17 mouse cellular contexts compared by ENCODE assay signal in genomic region chr5:116589631-116590030, GRCm38 (mm10). TPM values are rescaled to one million over a fixed set of nuclear protein-coding genes. Genes with fewer than 3 reads are reported as not detected.
DNase-seq lines count a peak whose midpoint lies in the region; ATAC-seq and TF ChIP-seq lines count a peak whose summit lies in the region.
"Had no signal": no experiment of that assay in that cellular context is flagged by ENCODE, and none has a peak within 500 bp of the region (broad histone marks: within the 10 kb centered on the region; RNA-seq: fewer than 3 reads in every experiment).

No protein-coding gene starts in this region.

- H3K4me2 ChIP-seq in forebrain, embryonic 11.5 days (ENCODE audit: low read depth, low read length, severe bottlenecking), result peak overlapping the region; percentile 81
- peak overlapping the region; percentile 85 for H3K4me2 ChIP-seq in hindbrain, embryonic 16.5 days (ENCODE audit: low read length)
- peak overlapping the region; percentile 77 for H3K4me2 ChIP-seq in neural tube, embryonic 15.5 days

- H3K27ac ChIP-seq in layer of hippocampus, adult 2 months, result peak overlapping the region; percentile 65; the same call in 1 of the 2 replicates
- no peak overlapping the region for H3K27ac ChIP-seq in forebrain, embryonic 11.5 days (ENCODE audit: low read depth, low read length)
- 0 out of 2 replicates have a peak overlapping the region, but pooled peaks have one; percentile 44 for H3K27ac ChIP-seq in hindbrain, embryonic 16.5 days (ENCODE audit: low read depth, low read length)
- H3K27ac ChIP-seq in neural tube, embryonic 15.5 days (replicated peaks), result peak overlapping the region; percentile 48

- ATAC-seq in forebrain, embryonic 11.5 days (replicated peaks; ENCODE audit: low FRiP score), result no peak
- no peak for ATAC-seq in hindbrain, embryonic 16.5 days
- no peak for ATAC-seq in neural tube, embryonic 15.5 days (ENCODE audit: low FRiP score)

- peak overlapping the region; percentile 75 for H3K4me3 ChIP-seq in layer of hippocampus, adult 2 months
- H3K4me3 ChIP-seq in forebrain, embryonic 11.5 days (ENCODE audit: low read depth, low read length), result peak overlapping the region; percentile 45
- peak overlapping the region; percentile 81 for H3K4me3 ChIP-seq in hindbrain, embryonic 16.5 days (ENCODE audit: low read length)
- H3K4me3 ChIP-seq in neural tube, embryonic 15.5 days (replicated peaks), result peak overlapping the region; percentile 71

- H3K27me3 ChIP-seq in forebrain, embryonic 11.5 days (ENCODE audit: control insufficient read depth, insufficient read depth, low read length), result 0 out of 2 replicates have a peak, but pooled peaks cover 2% of the 10 kb centered on the region
- H3K27me3 ChIP-seq in hindbrain, embryonic 16.5 days (replicated peaks; ENCODE audit: control insufficient read depth, insufficient read depth, low read length), result no peaks in the 10 kb centered on the region
- no peaks in the 10 kb centered on the region for H3K27me3 ChIP-seq in neural tube, embryonic 15.5 days (replicated peaks)

- TF ChIP-seq CTCF in layer of hippocampus, adult 2 months (conservative IDR thresholded peaks at IDR 0.05), result no peak

- H3K9me3 ChIP-seq in forebrain, embryonic 11.5 days (ENCODE audit: control insufficient read depth, low read length), result no peaks in the 10 kb centered on the region
- H3K9me3 ChIP-seq in hindbrain, embryonic 16.5 days (ENCODE audit: control insufficient read depth, low read length), result no peaks in the 10 kb centered on the region
- H3K9me3 ChIP-seq in neural tube, embryonic 15.5 days (replicated peaks), result no peaks in the 10 kb centered on the region

- no peaks in the 10 kb centered on the region for H3K36me3 ChIP-seq in forebrain, embryonic 11.5 days (ENCODE audit: control insufficient read depth, insufficient read depth, low read length)
- H3K36me3 ChIP-seq in hindbrain, embryonic 16.5 days (ENCODE audit: control insufficient read depth, insufficient read depth, low read length), result no peaks in the 10 kb centered on the region
- no peaks in the 10 kb centered on the region for H3K36me3 ChIP-seq in neural tube, embryonic 15.5 days

- H3K9ac ChIP-seq in forebrain, embryonic 11.5 days (ENCODE audit: low read length), result peak overlapping the region; percentile 69; the same call in 1 of the 2 replicates
- peak overlapping the region; percentile 79 for H3K9ac ChIP-seq in hindbrain, embryonic 16.5 days (ENCODE audit: low read depth, low read length)
- H3K9ac ChIP-seq in neural tube, embryonic 15.5 days (replicated peaks), result peak overlapping the region; percentile 78

- no peak for DNase-seq in layer of hippocampus, adult 2 months (ENCODE audit: low spot score in 2 of 2)
- DNase-seq in layer of hippocampus, adult 9-11 months, result no peak
- no peak for DNase-seq in forebrain, embryonic 11.5 days (ENCODE audit: low spot score)
- no peak for DNase-seq in lung, postnatal 4 days
- no peak for DNase-seq in embryo, embryonic 10.5 days (ENCODE audit: low spot score)
- DNase-seq in ovary, postnatal 36 days (ENCODE audit: low spot score), result no peak
- DNase-seq: B cell, adult 2 months; heart, adult 18-20 months; heart, postnatal 4 days; kidney, postnatal 36 days; left cerebral cortex, postnatal 4 days; lung, adult 2 months had no signal

- peaks cover 8% of the 10 kb centered on the region; the same call in 1 of the 2 replicates for H3K4me1 ChIP-seq in forebrain, embryonic 11.5 days (replicated peaks; ENCODE audit: control insufficient read depth, insufficient read depth, low read length)
- H3K4me1 ChIP-seq in hindbrain, embryonic 16.5 days (ENCODE audit: control insufficient read depth, insufficient read depth, low read depth, low read length), result peaks cover 25% of the 10 kb centered on the region
- H3K4me1 ChIP-seq in neural tube, embryonic 15.5 days, result peaks cover 61% of the 10 kb centered on the region

- WGBS in forebrain, embryonic 11.5 days, result 62% methylated on average over 8 of the region's 8 CpGs
- WGBS in hindbrain, embryonic 16.5 days, result 24% methylated on average over 8 of the region's 8 CpGs
- WGBS in neural tube, embryonic 15.5 days, result 30% methylated on average over 8 of the region's 8 CpGs

RNA-seq across cellular contexts. Expression of gene Srrm4, which starts 2.0 kb away (rescaled TPM):
- 10 to 100 TPM; 29.4 to 29.9 TPM for total RNA-seq in layer of hippocampus, adult 2 months (2021)
- polyA plus RNA-seq in forebrain, embryonic 11.5 days (2014; fragmentation: Nextera tagmentation; extraction: Ambion mirVana), result 19.2 and 19.5 TPM in 2 replicates
- 15.7 and 16.3 TPM in 2 replicates for polyA plus RNA-seq in hindbrain, embryonic 16.5 days (2015; fragmentation: Nextera tagmentation; extraction: Ambion mirVana)
- polyA plus RNA-seq in neural tube, embryonic 15.5 days (2015; fragmentation: Nextera tagmentation; extraction: Ambion mirVana), result 12.3 and 15.6 TPM in 2 replicates
- total RNA-seq: megakaryocyte-erythroid progenitor cell, adult 5-6 weeks; MEL had no signal
- polyA plus RNA-seq: thymus, postnatal 0 days had no signal
